Mouse (Mus musculus): ENCODE data around the gene Map2k2.
"Not testable (repeated sequence)": the region's sequence is repeated elsewhere in the genome, so short reads cannot be mapped to it uniquely, and the experiment has no call there.

The Map2k2 gene

GRCm38 (mm10) chr10:81105565-81106112, at the start of gene Map2k2:
Gene Map2k2, plus strand, starts transcription at chr10:81105915.
- DNase-seq (ENCODE audit: low read depth, low spot score), result peak; percentile 99

DNA sequence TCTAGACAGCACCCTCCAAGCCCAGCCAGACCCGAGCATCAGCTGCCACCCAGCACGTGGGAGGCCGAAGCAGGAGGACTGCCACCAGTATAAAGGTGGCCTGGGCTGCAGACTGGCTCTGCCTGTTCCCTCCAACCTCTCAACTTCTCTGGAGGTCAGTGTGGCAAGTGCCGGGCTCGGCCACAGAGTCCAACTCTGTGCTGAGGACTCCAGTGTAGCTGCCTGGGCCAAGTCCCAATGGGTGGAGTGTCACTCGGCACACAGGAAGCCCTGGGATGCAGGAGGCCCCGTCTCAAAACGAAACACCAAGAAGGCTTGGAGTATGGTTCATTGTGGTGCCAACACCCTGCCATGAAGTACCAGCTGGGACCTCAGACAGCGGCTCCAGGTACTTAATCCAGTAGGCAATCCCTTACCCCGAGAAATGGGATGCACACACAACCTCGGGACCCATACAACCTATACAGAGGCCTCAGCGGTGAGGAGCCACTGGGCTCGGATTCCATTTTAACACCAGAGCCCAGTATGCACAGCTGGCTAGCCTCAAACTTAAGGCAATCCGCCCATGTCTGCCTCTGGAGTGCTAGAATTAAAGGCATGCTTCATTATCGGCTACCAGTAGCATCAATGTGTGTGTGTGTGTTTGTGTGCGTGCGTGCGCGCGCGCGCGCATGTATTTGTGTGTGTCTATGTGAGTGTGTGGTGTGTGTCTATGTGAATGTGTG, 48.1 kb upstream of the Map2k2 start:
- DNase-seq (ENCODE audit: low read depth, low spot score), result no peak

DNA sequence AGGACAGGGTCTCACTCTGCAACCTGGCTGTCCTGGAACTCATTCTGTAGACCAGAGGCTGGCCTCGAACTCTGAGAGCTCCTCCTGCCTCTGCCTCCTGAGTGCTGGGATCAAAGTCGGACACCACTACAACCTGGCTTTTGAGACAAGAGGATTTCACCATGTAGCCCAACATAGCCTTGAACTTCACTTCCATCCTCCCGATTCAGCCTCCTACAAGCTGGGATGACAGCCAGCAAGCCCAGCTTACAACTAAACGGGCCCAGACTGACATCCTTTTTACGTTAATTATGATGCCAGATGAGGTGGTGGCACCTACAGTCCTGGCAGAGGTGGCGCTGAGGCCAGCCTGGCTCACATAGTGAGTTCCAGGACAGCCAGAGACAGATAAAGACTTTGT, 46.8 kb upstream of the Map2k2 start:
- DNase-seq (ENCODE audit: low read depth, low spot score), result no peak

GRCm38 (mm10) chr10:81059603-81060543, 45.8 kb upstream of the Map2k2 start, which contains the start of gene Sgta:
Gene Sgta, minus strand, starts transcription at chr10:81060181.
- peak; percentile 99 for DNase-seq (ENCODE audit: low read depth, low spot score)

- DNase-seq (ENCODE audit: low read depth, low spot score), result no peak
Observed at GRCm38 (mm10) chr10:81062710-81063109, 43.0 kb upstream of the Map2k2 start.

DNA sequence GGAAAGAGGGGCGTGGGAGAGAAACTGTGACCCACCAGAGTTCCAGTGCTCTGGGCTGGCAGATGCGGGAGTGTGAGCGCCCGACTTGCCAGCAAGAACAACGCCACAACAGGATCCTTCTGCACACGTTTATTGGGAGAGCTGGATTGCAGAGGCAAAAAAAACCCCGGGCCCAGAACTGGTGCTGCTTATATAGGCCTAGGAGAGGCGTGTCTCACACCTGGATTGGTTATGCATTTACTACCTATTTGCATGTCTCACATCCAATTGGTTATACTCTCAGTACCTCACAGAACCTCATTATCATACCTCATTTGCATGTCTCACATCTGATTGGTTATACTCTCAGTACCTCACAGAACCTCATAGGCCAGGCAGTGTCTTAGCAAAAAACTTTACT, 41.2 kb upstream of the Map2k2 start:
- not testable (repeated sequence) for DNase-seq (ENCODE audit: low read depth, low spot score)

DNA sequence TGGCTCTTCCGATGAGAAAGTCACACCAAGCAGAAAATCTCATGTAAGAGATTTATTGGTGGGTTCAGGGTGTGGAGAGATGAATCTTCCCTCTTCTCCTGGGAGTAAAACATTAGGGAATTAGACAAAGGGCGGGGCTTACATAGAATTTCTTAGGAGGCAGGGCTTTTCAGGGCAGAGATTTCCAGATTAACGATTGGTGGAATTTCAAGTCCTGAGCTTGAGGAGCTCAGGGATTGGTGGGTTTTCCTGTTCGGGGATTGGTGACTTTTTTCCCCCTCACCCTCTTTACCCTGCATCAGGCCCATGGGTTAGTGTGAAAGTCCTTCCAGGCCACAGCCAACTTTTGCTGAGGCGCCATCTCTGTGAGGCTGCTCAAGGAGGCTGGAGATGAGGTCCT, 37.0 kb upstream of the Map2k2 start:
- DNase-seq (ENCODE audit: low read depth, low spot score), result no peak

- DNase-seq (ENCODE audit: low read depth, low spot score), result peak; percentile 99
Observed at GRCm38 (mm10) chr10:81069836-81070235, 35.9 kb upstream of the Map2k2 start, which contains the start of gene Thop1. Gene Thop1, plus strand, starts transcription at chr10:81070035.

GRCm38 (mm10) chr10:81072290-81072689, 33.4 kb upstream of the Map2k2 start:
- no peak for DNase-seq (ENCODE audit: low read depth, low spot score)

GRCm38 (mm10) chr10:81073464-81073863, 32.3 kb upstream of the Map2k2 start:
- peak; percentile 51 for DNase-seq (ENCODE audit: low read depth, low spot score)

DNA sequence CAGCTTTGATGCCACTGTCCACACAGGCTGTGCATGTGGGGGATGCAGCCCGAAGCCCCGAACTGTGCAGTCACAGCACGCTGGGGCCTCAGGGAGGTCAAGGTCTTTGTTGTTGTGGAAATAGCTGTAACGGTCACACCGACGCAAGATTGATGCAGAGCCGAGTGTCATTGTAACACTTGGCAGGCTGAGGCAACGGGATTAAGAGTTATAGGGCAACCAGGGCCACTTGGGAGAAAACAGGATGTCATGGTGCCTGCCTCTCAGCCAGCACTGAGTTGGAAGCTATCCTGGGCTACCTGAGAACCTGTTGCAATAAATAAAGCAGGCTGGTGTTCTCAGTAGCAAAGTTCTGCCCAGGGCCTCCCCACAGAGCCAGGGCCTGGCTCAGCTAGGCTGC, 30.0 kb upstream of the Map2k2 start:
- DNase-seq (ENCODE audit: low read depth, low spot score), result no peak

GRCm38 (mm10) chr10:81076356-81076755, 29.4 kb upstream of the Map2k2 start:
- DNase-seq (ENCODE audit: low read depth, low spot score), result no peak

GRCm38 (mm10) chr10:81077916-81078315, 27.8 kb upstream of the Map2k2 start:
- DNase-seq (ENCODE audit: low read depth, low spot score), result no peak

GRCm38 (mm10) chr10:81080008-81080655, 25.6 kb upstream of the Map2k2 start:
- DNase-seq (ENCODE audit: low read depth, low spot score), result no peak

DNA sequence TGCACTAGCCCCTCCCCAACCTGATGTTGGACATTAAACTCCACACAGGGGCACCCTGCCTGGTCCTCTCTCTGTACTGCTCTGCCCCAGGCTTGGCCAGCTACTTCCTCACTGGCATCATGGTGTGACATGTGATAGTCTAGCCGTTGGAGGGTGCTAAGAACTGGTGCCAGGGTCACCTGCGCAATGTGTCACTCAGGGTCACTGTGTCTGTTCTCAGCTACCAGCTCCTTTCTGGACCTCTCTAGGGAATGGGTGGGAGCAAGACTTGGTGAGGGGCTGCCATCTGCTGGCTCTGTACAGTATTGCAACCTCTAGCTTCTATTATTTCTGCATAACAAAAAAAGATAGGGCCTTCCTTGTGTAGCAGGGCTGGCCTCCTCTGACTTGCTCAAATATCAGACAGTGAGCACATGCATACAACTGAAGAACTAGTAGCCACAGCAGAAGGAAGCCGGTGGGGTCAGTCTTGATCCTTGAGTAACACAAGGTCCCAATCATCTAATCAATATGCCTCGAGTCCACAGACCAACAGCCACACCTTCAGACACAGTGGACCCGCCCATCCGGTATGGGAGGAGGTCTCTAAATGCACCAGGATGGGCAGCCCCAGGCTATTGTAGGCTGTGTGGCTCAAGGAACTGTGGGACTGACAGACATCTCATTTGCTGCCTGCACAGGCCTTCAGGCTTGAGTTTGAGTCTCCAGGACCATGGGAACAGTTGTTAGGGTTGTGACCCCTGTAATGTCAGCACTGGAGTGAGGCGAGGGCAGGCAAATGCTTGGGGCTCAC, 23.4 kb upstream of the Map2k2 start:
- DNase-seq (ENCODE audit: low read depth, low spot score), result peak; percentile 66

GRCm38 (mm10) chr10:81087021-81087420, 18.7 kb upstream of the Map2k2 start:
- peak; percentile 64 for DNase-seq (ENCODE audit: low read depth, low spot score)

GRCm38 (mm10) chr10:81089216-81089615, 16.5 kb upstream of the Map2k2 start:
- DNase-seq (ENCODE audit: low read depth, low spot score), result no peak

GRCm38 (mm10) chr10:81090621-81091020, 15.1 kb upstream of the Map2k2 start:
- no peak for DNase-seq (ENCODE audit: low read depth, low spot score)

- no peak for DNase-seq (ENCODE audit: low read depth, low spot score)
Observed at GRCm38 (mm10) chr10:81092465-81093250, 13.1 kb upstream of the Map2k2 start.
